Mouse (Mus musculus) brain, adult 10 weeks (tissue): ENCODE results near the gene Gm3045. TPM values are rescaled to one million over a fixed set of nuclear protein-coding genes. Genes with fewer than 3 reads are reported as not detected.

ENCODE experiments used
- polyA plus RNA-seq: library from polyadenylated mRNA; stranded (reverse); fragments of 350-450 nt; fragmentation: Illumina TruSeq; extraction: RNeasy Lipid Tissue Mini Kit (QIAGEN cat#74804); gene quantifications from one replicate; pipeline ENCODE4 v1.2.3, GENCODE M21; 2015; ENCODE audit warnings: low read depth, low replicate concordance

The Gm3045 gene
- polyA plus RNA-seq = not detected

GRCm38 (mm10) chr13:56426365-56426764 is at the start of gene Gm3045:
Gene Gm3045, plus strand, starts transcription at chr13:56426594.

GRCm38 (mm10) chr13:56438211-56439075 is 12.0 kb downstream of the Gm3045 start, which contains the start of gene Slc25a48:
Gene Slc25a48, plus strand, starts transcription at chr13:56438355.

GRCm38 (mm10) chr13:56482146-56482545 is 55.8 kb downstream of the Gm3045 start, which contains the start of gene Il9:
Gene Il9, minus strand, starts transcription at chr13:56482246.

Other genes with a start within 250 kb of the Gm3045 start
- 3.4 TPM for gene Tifab, start 247.7 kb upstream of the Gm3045 start, polyA plus RNA-seq
- not detected for gene Neurog1, start 174.4 kb upstream of the Gm3045 start, polyA plus RNA-seq
- gene Cxcl14, start 130.0 kb upstream of the Gm3045 start, polyA plus RNA-seq = 124 TPM
- not detected for gene Slc25a48, start 11.8 kb downstream of the Gm3045 start, polyA plus RNA-seq
- gene Il9, start 55.7 kb downstream of the Gm3045 start, polyA plus RNA-seq = not detected
- 8.6 TPM for gene Fbxl21, start 95.9 kb downstream of the Gm3045 start, polyA plus RNA-seq
- gene Lect2, start 121.9 kb downstream of the Gm3045 start, polyA plus RNA-seq = not detected
- 4.1 TPM for gene Tgfbi, start 182.9 kb downstream of the Gm3045 start, polyA plus RNA-seq